Mouse (Mus musculus): ENCODE measurements at regions not wholly inside any gene's neighbourhood (a gene's known extent, or its start where the extent isn't known, plus 50 kb on each side); places are given as distances from the start of the nearest gene placed in this dataset.

DNA sequence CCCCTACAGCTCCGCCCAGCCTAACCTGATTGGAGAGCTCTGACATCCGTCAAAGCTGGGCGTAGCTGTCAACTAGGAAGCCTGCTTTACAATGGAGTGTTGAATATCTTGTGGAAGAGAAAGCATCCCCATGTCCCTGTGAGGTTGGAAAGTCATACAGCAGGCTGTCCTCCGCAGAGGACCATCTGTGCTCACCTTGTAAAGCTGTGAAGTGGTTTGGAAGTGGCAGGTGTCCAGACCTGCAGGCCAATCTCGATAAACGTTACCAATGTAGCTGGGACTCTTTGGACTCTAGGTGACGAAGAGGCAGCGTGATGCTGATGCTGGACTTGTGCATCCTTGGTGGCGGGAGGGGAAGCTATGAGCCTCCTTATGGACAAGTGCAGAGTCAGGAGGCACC lies 305.1 kb downstream of the Ajap1 start:
- TF ChIP-seq CTCF (conservative IDR thresholded peaks at IDR 0.05; ENCODE audit: low read length) (no peak), POU5F1 (IDR thresholded peaks at IDR 0.05; ENCODE audit: borderline replicate concordance, low read length) (no peak)
